Mouse (Mus musculus): ENCODE measurements at regions not wholly inside any gene's neighbourhood (a gene's known extent, or its start where the extent isn't known, plus 50 kb on each side); places are given as distances from the start of the nearest gene placed in this dataset.

GRCm38 (mm10) chr3:132006191-132006590 lies 78.9 kb upstream of the Dkk2 start:
- Histone ChIP-seq H3K9ac (ENCODE audit: low read length) (no peak overlapping the region), H3K4me2 (ENCODE audit: low read depth) (no peak overlapping the region), H3K4me3 (ENCODE audit: low read depth, low read length) (no peak overlapping the region), H3K9me3 (ENCODE audit: control insufficient read depth, low read length) (no peaks in the 10 kb centered on the region), H3K4me1 (ENCODE audit: control insufficient read depth, insufficient read depth, low read length) (no peaks in the 10 kb centered on the region), H3K27ac (ENCODE audit: low read depth, low read length) (no peak overlapping the region), H3K36me3 (ENCODE audit: control insufficient read depth, insufficient read depth, low read length) (no peaks in the 10 kb centered on the region), H3K27me3 (ENCODE audit: control insufficient read depth, insufficient read depth, low read length) (no peaks in the 10 kb centered on the region)
- WGBS = 55% methylated on average over 7 of the region's 7 CpGs
- ATAC-seq (ENCODE audit: insufficient read depth, low FRiP score, low TSS enrichment) (no peak), DNase-seq (ENCODE audit: low spot score) (no peak)

- Histone ChIP-seq H3K4me2 (ENCODE audit: low read depth) (no peak overlapping the region), H3K27ac (ENCODE audit: low read depth, low read length) (no peak overlapping the region), H3K4me1 (ENCODE audit: control insufficient read depth, insufficient read depth, low read length) (no peaks in the 10 kb centered on the region), H3K27me3 (ENCODE audit: control insufficient read depth, insufficient read depth, low read length) (no peaks in the 10 kb centered on the region), H3K9me3 (ENCODE audit: control insufficient read depth, low read length) (no peaks in the 10 kb centered on the region), H3K4me3 (ENCODE audit: low read depth, low read length) (no peak overlapping the region), H3K36me3 (ENCODE audit: control insufficient read depth, insufficient read depth, low read length) (no peaks in the 10 kb centered on the region), H3K9ac (ENCODE audit: low read length) (no peak overlapping the region)
- ATAC-seq (ENCODE audit: insufficient read depth, low FRiP score, low TSS enrichment) (no peak), DNase-seq (ENCODE audit: low spot score) (no peak)
- 44% methylated on average over 11 of the region's 11 CpGs for WGBS
Observed at GRCm38 (mm10) chr3:132006912-132007311, 78.2 kb upstream of the Dkk2 start.

- ATAC-seq (ENCODE audit: insufficient read depth, low FRiP score, low TSS enrichment) (no peak), DNase-seq (ENCODE audit: low spot score) (no peak)
- no peaks in the 10 kb centered on the region for H3K4me1 ChIP-seq (ENCODE audit: control insufficient read depth, insufficient read depth, low read length)
- no peak overlapping the region for H3K27ac ChIP-seq (ENCODE audit: low read depth, low read length)
- no peaks in the 10 kb centered on the region for H3K9me3 ChIP-seq (ENCODE audit: control insufficient read depth, low read length)
- H3K36me3 ChIP-seq (ENCODE audit: control insufficient read depth, insufficient read depth, low read length) = no peaks in the 10 kb centered on the region
- 75% methylated on average over 4 of the region's 4 CpGs for WGBS
- H3K4me3 ChIP-seq (ENCODE audit: low read depth, low read length) = no peak overlapping the region
- no peak overlapping the region for H3K9ac ChIP-seq (ENCODE audit: low read length)
- H3K27me3 ChIP-seq (ENCODE audit: control insufficient read depth, insufficient read depth, low read length) = no peaks in the 10 kb centered on the region
- no peak overlapping the region for H3K4me2 ChIP-seq (ENCODE audit: low read depth)
Observed at GRCm38 (mm10) chr3:132007356-132007755, 77.7 kb upstream of the Dkk2 start.

- H3K4me3 ChIP-seq (ENCODE audit: low read depth, low read length) = no peak overlapping the region
- no peak overlapping the region for H3K27ac ChIP-seq (ENCODE audit: low read depth, low read length)
Observed at GRCm38 (mm10) chr3:132015205-132015604, 69.9 kb upstream of the Dkk2 start.

GRCm38 (mm10) chr3:132017485-132018261 lies 67.4 kb upstream of the Dkk2 start:
- Histone ChIP-seq H3K9ac (ENCODE audit: low read length) (no peak overlapping the region), H3K4me1 (ENCODE audit: control insufficient read depth, insufficient read depth, low read length) (no peaks in the 10 kb centered on the region; the same call in 1 of the 2 replicates), H3K4me2 (ENCODE audit: low read depth) (no peak overlapping the region), H3K27ac (ENCODE audit: low read depth, low read length) (no peak overlapping the region), H3K9me3 (ENCODE audit: control insufficient read depth, low read length) (no peaks in the 10 kb centered on the region), H3K36me3 (ENCODE audit: control insufficient read depth, insufficient read depth, low read length) (no peaks in the 10 kb centered on the region), H3K4me3 (ENCODE audit: low read depth, low read length) (no peak overlapping the region), H3K27me3 (ENCODE audit: control insufficient read depth, insufficient read depth, low read length) (no peaks in the 10 kb centered on the region)
- ATAC-seq (ENCODE audit: insufficient read depth, low FRiP score, low TSS enrichment) (peak; percentile 42; the same call in 1 of the 2 replicates), DNase-seq (ENCODE audit: low spot score) (no peak)
- 31% methylated on average over 15 of the region's 15 CpGs for WGBS

More at GRCm38 (mm10) chr3:132015205-132015604, 69.9 kb upstream of the Dkk2 start:
- Histone ChIP-seq H3K9me3 (ENCODE audit: control insufficient read depth, low read length) (no peaks in the 10 kb centered on the region), H3K27me3 (ENCODE audit: control insufficient read depth, insufficient read depth, low read length) (no peaks in the 10 kb centered on the region), H3K4me2 (ENCODE audit: low read depth) (no peak overlapping the region), H3K36me3 (ENCODE audit: control insufficient read depth, insufficient read depth, low read length) (no peaks in the 10 kb centered on the region), H3K4me1 (ENCODE audit: control insufficient read depth, insufficient read depth, low read length) (no peaks in the 10 kb centered on the region; the same call in 1 of the 2 replicates), H3K9ac (ENCODE audit: low read length) (no peak overlapping the region)
- no peak for DNase-seq (ENCODE audit: low spot score)
- ATAC-seq (ENCODE audit: insufficient read depth, low FRiP score, low TSS enrichment) = no peak
- 49% methylated on average over 6 of the region's 6 CpGs for WGBS

- no peaks in the 10 kb centered on the region; the same call in 1 of the 2 replicates for H3K4me1 ChIP-seq (ENCODE audit: control insufficient read depth, insufficient read depth, low read length)
- ATAC-seq (ENCODE audit: insufficient read depth, low FRiP score, low TSS enrichment) = peak; percentile 56; the same call in 1 of the 2 replicates
- H3K4me2 ChIP-seq (ENCODE audit: low read depth) = no peak overlapping the region
- WGBS = 58% methylated on average over 2 of the region's 2 CpGs
- no peaks in the 10 kb centered on the region for H3K36me3 ChIP-seq (ENCODE audit: control insufficient read depth, insufficient read depth, low read length)
- no peak overlapping the region for H3K4me3 ChIP-seq (ENCODE audit: low read depth, low read length)
- H3K9ac ChIP-seq (ENCODE audit: low read length) = no peak overlapping the region
- no peaks in the 10 kb centered on the region for H3K27me3 ChIP-seq (ENCODE audit: control insufficient read depth, insufficient read depth, low read length)
- H3K9me3 ChIP-seq (ENCODE audit: control insufficient read depth, low read length) = no peaks in the 10 kb centered on the region
- no peak overlapping the region for H3K27ac ChIP-seq (ENCODE audit: low read depth, low read length)
- DNase-seq (ENCODE audit: low spot score) = no peak
Observed at GRCm38 (mm10) chr3:132018505-132018904, 66.6 kb upstream of the Dkk2 start.

GRCm38 (mm10) chr3:132022032-132022431 lies 63.1 kb upstream of the Dkk2 start:
- no peak overlapping the region for H3K4me3 ChIP-seq (ENCODE audit: low read depth, low read length)
- no peak for DNase-seq (ENCODE audit: low spot score)
- no peak overlapping the region for H3K27ac ChIP-seq (ENCODE audit: low read depth, low read length)
- no peaks in the 10 kb centered on the region for H3K27me3 ChIP-seq (ENCODE audit: control insufficient read depth, insufficient read depth, low read length)
- no peaks in the 10 kb centered on the region; the same call in 1 of the 2 replicates for H3K4me1 ChIP-seq (ENCODE audit: control insufficient read depth, insufficient read depth, low read length)
- no peaks in the 10 kb centered on the region for H3K36me3 ChIP-seq (ENCODE audit: control insufficient read depth, insufficient read depth, low read length)
- no peaks in the 10 kb centered on the region for H3K9me3 ChIP-seq (ENCODE audit: control insufficient read depth, low read length)
- no peak overlapping the region for H3K9ac ChIP-seq (ENCODE audit: low read length)
- ATAC-seq (ENCODE audit: insufficient read depth, low FRiP score, low TSS enrichment) = no peak
- H3K4me2 ChIP-seq (ENCODE audit: low read depth) = no peak overlapping the region
- 79% methylated on average over 4 of the region's 4 CpGs for WGBS

- 91% methylated on average over 6 of the region's 6 CpGs for whole genome bisulfite sequencing
- no peak for DNase-seq (ENCODE audit: low spot score)
Observed at GRCm38 (mm10) chr3:132023342-132023741, 61.8 kb upstream of the Dkk2 start.

GRCm38 (mm10) chr3:132029112-132029511 lies 56.0 kb upstream of the Dkk2 start:
- ATAC-seq (ENCODE audit: insufficient read depth, low FRiP score, low TSS enrichment) (no peak), DNase-seq (ENCODE audit: low spot score) (no peak)
- no peaks in the 10 kb centered on the region for H3K9me3 ChIP-seq (ENCODE audit: control insufficient read depth, low read length)
- no peak overlapping the region for H3K4me2 ChIP-seq (ENCODE audit: low read depth)
- H3K9ac ChIP-seq (ENCODE audit: low read length) = no peak overlapping the region
- H3K4me3 ChIP-seq (ENCODE audit: low read depth, low read length) = no peak overlapping the region
- H3K36me3 ChIP-seq (ENCODE audit: control insufficient read depth, insufficient read depth, low read length) = no peaks in the 10 kb centered on the region
- WGBS = 94% methylated on average over 3 of the region's 3 CpGs
- no peak overlapping the region for H3K27ac ChIP-seq (ENCODE audit: low read depth, low read length)
- H3K4me1 ChIP-seq (ENCODE audit: control insufficient read depth, insufficient read depth, low read length) = no peaks in the 10 kb centered on the region
- H3K27me3 ChIP-seq (ENCODE audit: control insufficient read depth, insufficient read depth, low read length) = no peaks in the 10 kb centered on the region

More at GRCm38 (mm10) chr3:132023342-132023741, 61.8 kb upstream of the Dkk2 start:
- no peaks in the 10 kb centered on the region for H3K36me3 ChIP-seq (ENCODE audit: control insufficient read depth, insufficient read depth, low read length)
- ATAC-seq (ENCODE audit: insufficient read depth, low FRiP score, low TSS enrichment) = no peak
- H3K4me2 ChIP-seq (ENCODE audit: low read depth) = no peak overlapping the region
- no peaks in the 10 kb centered on the region for H3K9me3 ChIP-seq (ENCODE audit: control insufficient read depth, low read length)
- no peak overlapping the region for H3K9ac ChIP-seq (ENCODE audit: low read length)
- no peak overlapping the region for H3K27ac ChIP-seq (ENCODE audit: low read depth, low read length)
- no peak overlapping the region for H3K4me3 ChIP-seq (ENCODE audit: low read depth, low read length)
- H3K4me1 ChIP-seq (ENCODE audit: control insufficient read depth, insufficient read depth, low read length) = no peaks in the 10 kb centered on the region
- H3K27me3 ChIP-seq (ENCODE audit: control insufficient read depth, insufficient read depth, low read length) = no peaks in the 10 kb centered on the region
